Mouse (Mus musculus) intestine, embryonic 16.5 days (tissue): ENCODE measurements around the gene Lama5. TPM values are rescaled to one million over a fixed set of nuclear protein-coding genes. Genes with fewer than 3 reads are reported as not detected.

ENCODE experiments used
- ATAC-seq: fragments of 200-750 bp; cut with Nextera tagmentation; 2 replicates; pipeline ENCODE4 v1.8.0; 2017; ENCODE audit warnings: moderate TSS enrichment, moderate library complexity
- H3K27ac ChIP-seq: fragments of 300-500 bp; sonication (generic); 2 replicates; pipeline ENCODE4 v1.5.1; 2014; ENCODE audit warnings: mild to moderate bottlenecking, low read length
- H3K27me3 ChIP-seq: fragments of 300-500 bp; sonication (generic); replicated peaks from 2 replicates; pipeline ENCODE4 v1.6.1; 2014; ENCODE audit warnings: low read length, control low read depth, mixed read lengths; ENCODE audit not compliant: control insufficient read depth, insufficient read depth
- H3K36me3 ChIP-seq: fragments of 300-500 bp; sonication (generic); 2 replicates; pipeline ENCODE4 v1.6.1; 2014; ENCODE audit warnings: low read length, control low read depth; ENCODE audit not compliant: control insufficient read depth, insufficient read depth
- H3K4me1 ChIP-seq: fragments of 300-500 bp; sonication (generic); 2 replicates; pipeline ENCODE4 v1.6.1; 2014; ENCODE audit warnings: low read length, control low read depth, mixed read lengths; ENCODE audit not compliant: control insufficient read depth, insufficient read depth
- H3K4me2 ChIP-seq: fragments of 300-500 bp; sonication (generic); 2 replicates; pipeline ENCODE4 v1.6.1; 2014; ENCODE audit warnings: low read depth, low read length, control low read depth
- H3K4me3 ChIP-seq: fragments of 300-500 bp; sonication (generic); 2 replicates; pipeline ENCODE4 v1.5.1; 2014; ENCODE audit warnings: mild to moderate bottlenecking, low read length
- H3K9ac ChIP-seq: fragments of 300-500 bp; sonication (generic); 2 replicates; pipeline ENCODE4 v1.6.1; 2014; ENCODE audit warnings: low read depth, low read length
- H3K9me3 ChIP-seq: fragments of 300-500 bp; sonication (generic); 2 replicates; pipeline ENCODE4 v1.6.1; 2016; ENCODE audit warnings: low read length, control low read depth; ENCODE audit not compliant: control insufficient read depth
- WGBS: fragments of 180-500 bp; shearing (Covaris S2); extraction: QIAGEN DNeasy Blood & Tissue Kit; methylation state at CpG from one replicate; pipeline ENCODE4 v1.1.7; 2014; 5-methylcytosine and 5-hydroxymethylcytosine counted together
- microRNA-seq: library from miRNA; unstranded; fragments of <30 nt; microRNA quantifications from one replicate; pipeline ENCODE4, GENCODE M21; 2016
- polyA plus RNA-seq: library from polyadenylated mRNA; unstranded; fragments of >200 nt; fragmentation: Nextera tagmentation; extraction: Ambion mirVana; gene quantifications from 2 replicates; pipeline ENCODE4 v1.2.1, GENCODE M21; 2015

Lama5 gene
- polyA plus RNA-seq, 1 experiment from 2014 or later = 26.7 TPM

DNA sequence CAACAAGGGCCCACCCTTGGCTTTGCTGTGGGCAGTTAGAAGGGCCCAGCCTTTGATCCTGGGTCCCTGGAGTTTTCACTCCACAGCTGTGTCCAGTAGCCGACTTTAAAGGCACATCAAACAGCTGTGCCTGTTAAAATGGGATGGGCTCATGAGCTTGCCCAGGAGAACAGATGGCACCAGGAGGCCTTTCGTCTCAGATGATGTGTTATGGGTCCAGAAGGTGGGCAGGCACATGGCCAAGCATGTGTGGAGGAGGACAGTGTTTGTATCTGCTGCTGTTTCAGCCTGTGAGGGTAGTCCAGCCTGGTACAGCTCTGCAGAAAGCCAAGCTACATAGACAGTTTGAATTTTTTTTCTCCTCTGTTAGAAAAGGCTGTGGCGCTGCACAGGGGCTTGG is 70.9 kb downstream of the Lama5 start:
- Histone ChIP-seq H3K9me3 (no peaks in the 10 kb centered on the region), H3K36me3 (peaks cover 14% of the 10 kb centered on the region), H3K4me2 (no peak overlapping the region), H3K27ac (no peak overlapping the region), H3K4me1 (no peaks in the 10 kb centered on the region), H3K4me3 (no peak overlapping the region), H3K27me3 (no peaks in the 10 kb centered on the region), H3K9ac (no peak overlapping the region)
- whole genome bisulfite sequencing = 71% methylated on average over 3 of the region's 3 CpGs
- ATAC-seq = no peak

DNA sequence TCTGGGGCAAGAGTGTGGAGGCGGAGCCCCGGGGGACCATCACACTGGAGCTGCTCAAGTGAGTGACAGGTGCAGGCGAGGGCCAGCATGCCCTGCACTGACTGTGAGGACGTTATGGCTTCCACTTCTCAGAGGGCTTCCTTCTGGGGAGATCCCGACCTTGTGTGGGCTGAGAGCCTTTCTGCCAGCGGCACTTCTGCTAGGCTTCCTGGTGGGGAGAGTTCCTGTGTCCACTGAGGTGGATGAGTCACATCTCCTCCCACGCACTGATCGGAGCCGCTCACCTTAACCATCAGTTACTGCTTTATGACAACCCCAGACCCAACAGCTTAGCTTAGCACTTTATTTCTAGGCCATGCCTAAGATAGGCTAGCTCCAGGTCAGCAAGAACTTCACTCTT is 77.1 kb downstream of the Lama5 start:
- Histone ChIP-seq H3K4me3 (no peak overlapping the region), H3K9me3 (no peaks in the 10 kb centered on the region), H3K27ac (no peak overlapping the region), H3K9ac (no peak overlapping the region), H3K4me2 (no peak overlapping the region), H3K4me1 (no peaks in the 10 kb centered on the region), H3K27me3 (no peaks in the 10 kb centered on the region), H3K36me3 (peaks cover 19% of the 10 kb centered on the region)
- no peak for ATAC-seq
- 84% methylated on average over 9 of the region's 9 CpGs for WGBS

DNA sequence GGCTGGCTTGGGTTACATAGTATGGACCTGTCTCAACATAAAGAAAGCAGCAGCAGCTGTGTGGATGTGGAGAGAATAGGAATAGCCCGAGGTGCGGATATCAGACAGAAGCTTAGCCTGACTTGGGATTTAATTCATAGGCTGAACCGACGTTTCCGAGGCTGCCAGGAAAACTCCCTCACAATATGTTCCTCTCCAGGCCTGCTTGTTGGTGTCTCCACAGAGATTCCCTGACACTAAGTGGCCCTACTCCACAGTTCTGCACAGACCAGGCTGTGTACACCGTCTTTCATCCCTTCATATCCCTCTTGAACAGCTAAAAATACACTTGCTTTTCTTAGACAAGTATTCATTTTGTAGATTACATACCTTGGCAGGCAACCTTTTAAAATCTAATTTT is 78.3 kb downstream of the Lama5 start:
- Histone ChIP-seq H3K4me3 (no peak overlapping the region), H3K4me1 (no peaks in the 10 kb centered on the region), H3K4me2 (no peak overlapping the region), H3K36me3 (peaks cover 14% of the 10 kb centered on the region), H3K9me3 (no peaks in the 10 kb centered on the region), H3K27ac (no peak overlapping the region), H3K27me3 (no peaks in the 10 kb centered on the region), H3K9ac (no peak overlapping the region)
- 86% methylated on average over 6 of the region's 6 CpGs for WGBS
- ATAC-seq = no peak

GRCm38 (mm10) chr2:180146091-180146490 is 79.6 kb downstream of the Lama5 start:
- H3K9ac ChIP-seq = no peak overlapping the region
- no peaks in the 10 kb centered on the region for H3K27me3 ChIP-seq
- H3K27ac ChIP-seq = no peak overlapping the region
- WGBS = 88% methylated on average over 2 of the region's 2 CpGs
- H3K4me2 ChIP-seq = no peak overlapping the region
- no peak overlapping the region for H3K4me3 ChIP-seq
- H3K4me1 ChIP-seq = no peaks in the 10 kb centered on the region
- H3K9me3 ChIP-seq = no peaks in the 10 kb centered on the region
- ATAC-seq = no peak
- H3K36me3 ChIP-seq = peaks cover 14% of the 10 kb centered on the region

DNA sequence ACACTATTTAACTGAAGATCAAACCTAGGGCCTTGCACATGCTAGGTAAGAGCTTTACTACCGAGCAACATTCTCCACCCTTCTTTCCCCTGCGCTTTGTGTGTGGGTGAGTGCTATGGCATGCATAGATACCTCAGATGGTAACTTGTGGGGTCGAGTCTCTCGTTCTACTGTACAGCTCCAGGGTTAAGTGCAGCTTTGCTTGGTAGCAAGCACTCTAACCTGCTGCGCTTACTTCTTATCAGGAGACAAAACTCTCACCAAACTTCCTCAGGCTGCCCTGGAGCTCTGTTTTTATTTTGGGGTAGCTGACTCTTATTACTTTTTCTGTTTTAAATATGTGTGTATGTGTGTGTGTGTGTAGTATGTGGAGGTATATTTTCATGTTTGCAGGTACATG is 90.2 kb downstream of the Lama5 start:
- WGBS = 78% methylated on average over 5 of the region's 5 CpGs
- no peaks in the 10 kb centered on the region for H3K36me3 ChIP-seq
- H3K9ac ChIP-seq = no peak overlapping the region
- no peak overlapping the region for H3K27ac ChIP-seq
- H3K4me3 ChIP-seq = no peak overlapping the region
- no peak for ATAC-seq
- H3K27me3 ChIP-seq = no peaks in the 10 kb centered on the region
- H3K9me3 ChIP-seq = no peaks in the 10 kb centered on the region
- H3K4me1 ChIP-seq = no peaks in the 10 kb centered on the region
- H3K4me2 ChIP-seq = no peak overlapping the region

- no peak overlapping the region for H3K4me3 ChIP-seq
- H3K27ac ChIP-seq = no peak overlapping the region
- no peaks in the 10 kb centered on the region for H3K27me3 ChIP-seq
- no peaks in the 10 kb centered on the region for H3K9me3 ChIP-seq
- H3K4me1 ChIP-seq = no peaks in the 10 kb centered on the region
- no peak overlapping the region for H3K9ac ChIP-seq
- no peak overlapping the region for H3K4me2 ChIP-seq
- WGBS = 85% methylated on average over 3 of the region's 3 CpGs
- no peaks in the 10 kb centered on the region for H3K36me3 ChIP-seq
- ATAC-seq = no peak
Observed at GRCm38 (mm10) chr2:180133911-180134310, 91.7 kb downstream of the Lama5 start.

DNA sequence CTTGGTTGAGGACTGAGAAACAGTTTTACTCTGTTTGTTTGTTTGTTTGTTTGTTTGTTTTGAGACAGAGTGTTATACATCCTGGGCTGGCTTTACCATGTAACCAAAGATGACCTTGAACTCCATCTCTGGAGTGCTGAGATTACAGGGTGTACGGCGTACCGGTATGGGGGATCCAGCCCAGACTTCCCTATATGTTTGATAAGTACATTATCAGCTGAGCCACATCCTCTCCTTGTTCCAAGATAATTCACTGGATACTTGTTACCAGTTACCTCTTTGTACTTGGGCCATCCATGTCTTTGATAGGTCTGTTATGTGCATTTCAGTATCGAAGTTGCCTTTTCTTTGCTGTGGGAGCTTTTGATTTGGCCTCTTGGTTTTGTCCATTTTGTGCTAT is 92.4 kb downstream of the Lama5 start:
- WGBS = 88% methylated on average over 4 of the region's 4 CpGs
- no peak overlapping the region for H3K4me3 ChIP-seq
- no peaks in the 10 kb centered on the region for H3K4me1 ChIP-seq
- H3K36me3 ChIP-seq = no peaks in the 10 kb centered on the region
- H3K4me2 ChIP-seq = no peak overlapping the region
- no peaks in the 10 kb centered on the region for H3K9me3 ChIP-seq
- H3K27ac ChIP-seq = no peak overlapping the region
- no peaks in the 10 kb centered on the region for H3K27me3 ChIP-seq
- no peak overlapping the region for H3K9ac ChIP-seq
- no peak for ATAC-seq

GRCm38 (mm10) chr2:180127675-180128074 is 98.0 kb downstream of the Lama5 start:
- ATAC-seq = no peak
- H3K9me3 ChIP-seq = no peaks in the 10 kb centered on the region
- H3K9ac ChIP-seq = no peak overlapping the region
- H3K27ac ChIP-seq = no peak overlapping the region
- H3K4me3 ChIP-seq = no peak overlapping the region
- no peak overlapping the region for H3K4me2 ChIP-seq
- no peaks in the 10 kb centered on the region for H3K36me3 ChIP-seq
- peaks cover 8% of the 10 kb centered on the region for H3K4me1 ChIP-seq
- 66% methylated on average over 1 of the region's 1 CpGs for WGBS
- no peaks in the 10 kb centered on the region for H3K27me3 ChIP-seq

Small RNA genes lying within 50 kb of the gene (microRNA-seq; reads per million reads assigned to microRNA genes)
- gene Mir3091 (not detected), gene Mir7005 (not detected)

Other genes with a start within 250 kb of the Lama5 start
- gene Taf4, start 249.2 kb downstream of the Lama5 start, polyA plus RNA-seq = 1.8 and 2.5 TPM in 2 replicates
- gene Lsm14b, start 200.9 kb downstream of the Lama5 start, polyA plus RNA-seq = 2.4 and 2.5 TPM in 2 replicates
- 515 and 554 TPM in 2 replicates for gene Psma7, start 183.4 kb downstream of the Lama5 start, polyA plus RNA-seq
- 3.4 and 3.7 TPM in 2 replicates for gene Ss18l1, start 183.3 kb downstream of the Lama5 start, polyA plus RNA-seq
- 25.4 and 31.0 TPM in 2 replicates for gene Mtg2, start 155.3 kb downstream of the Lama5 start, polyA plus RNA-seq
- 0.07 and 0.09 TPM in 2 replicates for gene Hrh3, start 121.4 kb downstream of the Lama5 start, polyA plus RNA-seq
- gene Osbpl2, start 106.6 kb downstream of the Lama5 start, polyA plus RNA-seq = 30.4 and 32.4 TPM in 2 replicates
- gene Adrm1, start 54.4 kb downstream of the Lama5 start, polyA plus RNA-seq = 172 and 194 TPM in 2 replicates
- 471 and 487 TPM in 2 replicates for gene Rps21, start 31.5 kb upstream of the Lama5 start, polyA plus RNA-seq
- 2.8 and 4.8 TPM in 2 replicates for gene Cables2, start 47.6 kb upstream of the Lama5 start, polyA plus RNA-seq
- 2.5 TPM in 2 replicates for gene Rbbp8nl, start 64.0 kb upstream of the Lama5 start, polyA plus RNA-seq
- 10.3 and 11.6 TPM in 2 replicates for gene Gata5, start 108.8 kb upstream of the Lama5 start, polyA plus RNA-seq
- 2.2 TPM in 2 replicates for gene Slco4a1, start 230.4 kb upstream of the Lama5 start, polyA plus RNA-seq